Mouse (Mus musculus): ENCODE results near the gene Cd247.

- TF ChIP-seq CTCF (conservative IDR thresholded peaks at IDR 0.05; ENCODE audit: low read length) (no peak), POU5F1 (IDR thresholded peaks at IDR 0.05; ENCODE audit: borderline replicate concordance, low read length) (no peak), NANOG (IDR thresholded peaks at IDR 0.05; ENCODE audit: borderline replicate concordance, low read length) (no peak)
Measured at GRCm38 (mm10) chr1:165862059-165862458, 73.6 kb downstream of the Cd247 start.
